Mouse (Mus musculus): ENCODE measurements at regions not wholly inside any gene's neighbourhood (a gene's known extent, or its start where the extent isn't known, plus 50 kb on each side); places are given as distances from the start of the nearest gene placed in this dataset.

DNA sequence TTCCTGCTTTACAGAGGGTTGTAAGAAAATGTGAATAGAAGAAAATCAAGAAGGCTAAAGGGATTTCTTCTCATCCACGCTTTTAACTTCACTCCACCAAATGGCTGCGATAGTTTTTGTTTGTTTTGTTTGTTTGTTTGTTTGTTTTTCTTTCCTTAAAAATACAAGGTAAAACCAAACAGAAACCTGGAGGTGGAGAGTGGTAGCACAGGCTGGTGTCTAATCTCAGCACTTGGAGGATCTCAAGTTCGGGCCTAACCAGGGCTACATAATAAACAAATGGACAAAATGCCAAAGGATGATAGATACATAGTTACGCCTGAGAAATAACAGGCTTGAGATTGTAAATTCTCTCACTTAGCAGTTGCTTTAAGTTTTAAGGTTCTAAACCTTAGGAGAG is 50.8 kb upstream of the Mboat1 start:
- no peak for DNase-seq

DNA sequence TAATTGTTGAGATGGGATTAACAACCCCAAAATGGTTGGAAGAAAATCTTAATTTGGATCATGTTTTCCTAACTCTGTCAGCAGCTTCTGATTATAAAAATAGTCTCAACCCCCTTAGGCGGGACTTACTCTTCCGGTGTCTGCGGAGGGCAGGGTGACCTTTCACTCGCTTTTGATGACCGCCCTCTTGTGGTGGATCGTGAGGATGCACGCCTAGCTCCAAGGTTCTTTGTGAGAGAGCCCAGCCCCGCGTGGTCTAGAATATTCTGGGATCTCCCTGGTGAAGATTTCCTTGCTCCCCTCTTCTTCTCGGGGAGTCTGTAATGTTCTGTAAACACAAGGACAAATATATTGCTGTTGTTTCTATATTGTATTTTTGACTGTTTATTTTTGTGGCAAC is 51.3 kb upstream of the Mboat1 start:
- peak; percentile 93 for DNase-seq

DNA sequence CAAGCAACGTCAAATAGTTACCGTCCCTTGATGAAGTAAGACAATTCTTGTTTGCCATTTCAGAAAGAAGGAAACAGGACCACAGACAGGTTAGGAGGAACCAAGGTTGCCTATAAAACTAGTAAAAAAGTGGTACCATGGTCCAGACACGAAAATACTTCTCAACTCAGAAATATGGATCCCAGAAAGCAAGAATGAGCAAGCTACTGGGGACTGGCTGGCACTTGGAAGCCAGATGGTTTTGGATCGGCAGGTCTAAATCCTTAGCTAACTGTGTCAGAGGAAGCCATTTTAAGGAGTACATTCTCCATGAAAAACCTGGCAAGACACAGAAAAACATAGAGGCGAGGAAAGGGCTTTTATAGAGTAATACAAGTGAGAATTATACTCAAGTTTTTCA is 51.9 kb upstream of the Mboat1 start:
- DNase-seq, result no peak

DNA sequence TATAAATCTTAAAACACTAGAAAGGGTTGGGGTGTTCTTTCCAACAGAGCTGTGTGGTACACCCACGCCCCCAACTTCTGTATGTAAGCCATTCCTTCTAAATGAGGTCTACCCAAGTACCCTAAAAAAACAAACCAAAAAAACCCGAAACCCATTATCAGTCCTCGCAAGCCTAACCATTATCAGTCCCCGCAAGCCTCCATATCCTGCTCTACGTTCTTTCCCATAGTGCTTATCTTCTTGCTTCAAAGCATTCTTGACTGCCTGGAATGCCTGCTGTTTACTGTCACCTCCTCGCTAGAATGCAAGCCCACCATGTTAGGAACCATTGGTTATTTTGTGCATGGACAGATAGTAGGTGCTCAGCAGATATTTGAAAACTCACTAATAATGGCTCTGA is 52.3 kb upstream of the Mboat1 start:
- no peak for DNase-seq

DNA sequence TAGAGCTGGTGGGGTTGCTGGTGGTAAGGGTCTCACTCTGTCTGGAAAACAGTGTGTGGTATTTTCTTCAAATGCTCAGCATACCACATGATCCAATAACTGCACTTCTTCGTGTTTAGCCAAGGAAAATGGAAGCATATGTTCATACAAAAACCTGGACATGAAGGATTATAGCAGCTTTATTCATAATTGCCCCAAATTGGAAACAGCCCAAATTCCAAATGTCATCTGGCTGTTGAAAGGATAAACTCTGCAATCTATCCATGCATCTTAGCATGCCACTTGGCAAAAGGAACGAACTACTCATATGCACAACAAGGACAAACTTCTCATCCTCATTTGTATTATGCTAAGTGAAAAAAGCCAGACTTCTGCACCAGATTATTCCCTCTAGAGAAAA is 53.5 kb upstream of the Mboat1 start:
- no peak for DNase-seq

DNA sequence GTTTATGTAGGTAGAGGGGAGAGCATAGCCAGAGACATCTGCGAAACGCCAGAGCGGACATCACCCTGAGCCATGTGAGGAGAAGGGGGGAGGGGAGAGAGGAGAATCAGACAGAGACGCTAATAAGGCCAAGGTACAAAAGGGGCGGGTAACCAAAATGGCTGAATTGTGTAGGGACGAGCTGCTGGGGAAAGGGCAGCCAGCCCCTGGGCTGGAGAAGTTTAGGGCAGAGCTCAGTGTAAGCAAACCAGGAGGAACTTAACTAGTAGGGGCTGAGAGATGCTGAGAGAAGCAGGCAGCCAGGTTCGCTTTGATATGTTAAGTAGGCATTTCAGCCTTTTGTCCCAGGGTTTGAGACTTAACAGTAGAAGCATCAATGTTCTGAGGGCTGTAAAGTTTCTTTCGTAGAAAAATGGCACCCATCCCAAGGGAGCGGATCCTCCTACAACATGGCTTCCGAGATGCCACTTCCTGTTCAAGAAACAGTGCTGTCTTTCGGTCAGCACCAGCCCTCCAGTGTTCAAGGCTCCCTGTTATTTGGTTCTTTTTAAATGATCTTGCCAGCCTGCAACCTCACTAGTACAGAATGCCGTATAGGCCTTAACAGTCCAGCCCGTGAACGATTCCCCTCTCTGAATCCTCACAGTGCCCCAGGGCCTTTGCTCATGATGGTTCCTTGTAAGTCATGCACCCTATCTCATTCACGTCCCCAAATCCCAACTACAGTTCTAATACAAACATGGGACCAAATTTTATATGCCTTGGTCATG is 55.4 kb upstream of the Mboat1 start:
- no peak for DNase-seq

DNA sequence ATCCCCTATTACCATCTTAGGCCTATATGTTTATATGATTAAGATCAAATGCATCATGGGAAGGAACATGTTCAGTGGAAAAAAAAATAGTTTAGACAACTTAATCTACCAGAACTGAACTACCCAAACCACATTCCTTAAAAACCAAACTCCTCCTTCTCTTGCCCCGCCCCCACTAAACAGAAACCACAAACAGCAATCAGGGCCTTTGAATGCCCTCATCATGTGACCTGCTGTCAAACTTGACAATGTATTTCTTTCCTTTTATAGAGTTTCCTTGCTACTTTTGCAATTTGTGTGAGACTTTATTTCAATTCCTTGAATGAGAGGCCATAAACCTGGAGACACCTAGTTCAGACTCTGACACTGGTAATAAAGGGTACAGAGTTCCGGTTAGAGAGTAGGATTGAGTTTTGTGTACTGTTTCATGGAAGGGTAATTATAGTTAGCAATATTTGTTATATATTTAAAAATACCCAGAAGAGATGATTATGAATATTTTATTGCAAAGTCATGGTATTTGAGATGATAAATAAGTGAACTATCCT is 61.7 kb upstream of the Mboat1 start:
- DNase-seq, result peak; percentile 33

DNA sequence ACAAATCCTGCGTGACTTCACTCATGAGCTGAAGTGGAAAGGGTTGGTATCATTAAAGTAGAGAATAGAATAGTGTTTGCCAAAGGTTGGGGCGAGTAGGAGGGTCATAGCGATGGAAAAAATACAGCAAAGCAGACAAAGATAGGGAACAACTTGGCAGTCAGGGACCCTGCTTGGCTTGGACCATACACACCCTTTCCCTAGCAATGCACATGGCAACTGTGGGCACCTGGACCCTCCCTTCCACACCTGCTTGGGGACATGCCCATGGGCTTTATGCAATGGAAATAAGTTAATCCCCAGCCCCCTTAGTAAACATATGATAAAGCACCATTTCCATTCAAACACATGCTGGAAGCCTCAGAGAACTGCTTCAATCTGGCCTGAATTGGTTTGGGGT is 62.2 kb upstream of the Mboat1 start:
- DNase-seq, result no peak

DNA sequence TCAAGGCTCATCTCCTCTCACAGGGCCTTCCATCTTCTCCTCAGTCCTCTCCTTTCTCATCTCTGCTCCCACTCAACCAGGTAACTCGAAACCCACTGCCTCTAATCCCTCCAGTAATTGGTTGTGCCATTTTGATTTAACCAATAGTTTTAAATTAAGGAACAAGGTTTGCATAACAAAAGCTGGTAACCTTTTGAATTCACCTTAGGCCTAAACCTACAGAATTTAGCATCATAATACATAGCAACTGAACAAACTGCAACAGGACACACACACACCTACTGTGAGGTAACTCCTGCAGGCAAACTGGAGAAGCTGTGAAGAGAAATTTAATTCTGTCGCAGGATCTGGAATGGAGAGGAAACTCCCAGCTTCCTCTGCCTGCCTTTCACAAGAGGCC is 66.9 kb upstream of the Mboat1 start:
- no peak for DNase-seq

DNA sequence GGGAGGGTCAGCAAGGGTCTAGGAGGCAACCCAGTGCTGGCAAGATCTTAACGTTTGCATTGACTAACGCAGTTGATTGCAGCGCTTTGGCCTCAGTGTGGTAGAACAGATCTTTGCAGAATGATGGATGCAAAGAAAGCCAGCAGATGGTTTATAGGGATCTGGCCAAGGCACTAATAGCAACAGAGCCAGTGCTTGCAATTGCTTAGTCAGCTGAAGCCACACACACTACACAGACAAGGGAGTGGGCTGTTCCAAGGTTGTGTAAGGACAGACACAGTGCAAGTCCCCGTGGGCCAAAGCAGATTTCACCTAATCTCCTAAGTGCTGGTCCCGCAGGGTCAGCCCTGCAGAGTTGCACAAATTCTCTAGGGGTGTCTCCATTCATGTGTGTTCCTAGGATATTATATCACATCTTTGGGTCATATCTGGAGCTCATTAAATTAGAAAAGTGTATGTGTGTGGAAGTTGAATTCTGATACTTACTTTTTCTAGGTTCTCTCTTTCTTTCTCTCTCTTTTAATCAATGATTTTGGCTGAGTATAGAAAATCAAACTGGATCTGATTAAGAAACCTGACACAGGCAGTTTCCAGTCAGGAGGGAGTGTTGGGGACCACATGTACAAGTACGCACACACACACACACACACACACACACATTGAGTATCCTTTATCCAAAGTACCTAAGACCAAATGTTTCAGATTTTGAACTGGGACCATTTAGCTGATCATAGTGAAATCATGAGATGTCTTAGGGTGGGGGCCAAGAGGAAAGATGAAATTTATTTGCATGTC is 68.5 kb upstream of the Mboat1 start:
- no peak for DNase-seq

DNA sequence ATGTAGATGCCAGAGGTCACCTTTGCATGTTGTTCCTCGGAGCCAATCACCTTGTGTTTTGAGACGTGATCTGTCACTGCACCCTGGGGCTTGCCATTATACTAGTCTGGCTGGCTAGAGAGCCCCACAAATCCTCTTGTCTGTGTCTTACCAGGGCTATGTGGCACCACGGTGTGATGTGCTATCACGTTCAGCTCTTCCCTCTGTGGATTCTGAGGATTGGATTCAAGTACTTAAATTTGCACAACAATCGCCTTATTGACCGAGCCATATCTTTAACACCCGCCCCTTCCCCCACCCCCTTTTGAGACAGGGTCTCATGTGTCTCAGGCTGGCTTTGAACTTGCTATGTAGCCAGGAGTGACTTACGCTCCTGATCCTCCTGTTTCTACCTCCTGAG is 70.8 kb upstream of the Mboat1 start:
- no peak for DNase-seq

DNA sequence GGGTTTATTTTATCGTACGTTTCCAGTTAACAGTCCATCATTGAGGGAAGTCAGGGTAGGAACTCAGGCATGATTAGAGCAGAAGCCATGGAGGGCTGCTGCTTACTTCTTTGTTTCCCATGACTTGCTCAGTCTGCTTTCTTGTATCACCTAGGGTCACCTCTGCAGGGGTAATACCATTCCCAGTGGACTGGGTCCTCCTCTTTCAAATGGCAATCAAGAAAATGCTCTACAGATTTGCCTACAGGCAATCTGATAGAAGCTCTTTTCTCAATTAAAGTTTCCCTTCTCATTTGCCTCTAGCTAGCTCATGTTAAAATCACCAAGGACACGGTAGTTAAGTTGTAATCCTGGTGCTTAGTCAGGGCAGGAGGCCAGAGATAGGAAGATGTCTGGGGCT is 72.5 kb upstream of the Mboat1 start:
- no peak for DNase-seq

DNA sequence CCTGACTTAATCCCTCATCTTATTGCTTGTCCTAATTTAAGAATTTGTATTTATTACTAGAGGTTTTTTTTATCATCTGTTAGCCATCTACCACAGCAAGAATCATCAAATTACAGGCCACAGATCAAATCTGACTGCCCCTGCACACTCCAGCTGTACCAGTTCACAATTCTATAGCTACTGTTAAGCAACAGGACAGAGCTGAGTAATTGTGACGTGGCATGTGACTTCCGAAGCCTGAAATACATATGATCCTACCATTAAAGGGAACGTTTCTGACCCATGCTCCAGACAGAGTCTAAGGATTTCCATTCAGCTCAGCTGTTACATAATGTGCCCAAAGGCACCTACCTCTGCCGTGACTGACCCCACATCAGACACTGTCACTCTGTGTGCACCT is 74.0 kb upstream of the Mboat1 start:
- DNase-seq, result no peak

DNA sequence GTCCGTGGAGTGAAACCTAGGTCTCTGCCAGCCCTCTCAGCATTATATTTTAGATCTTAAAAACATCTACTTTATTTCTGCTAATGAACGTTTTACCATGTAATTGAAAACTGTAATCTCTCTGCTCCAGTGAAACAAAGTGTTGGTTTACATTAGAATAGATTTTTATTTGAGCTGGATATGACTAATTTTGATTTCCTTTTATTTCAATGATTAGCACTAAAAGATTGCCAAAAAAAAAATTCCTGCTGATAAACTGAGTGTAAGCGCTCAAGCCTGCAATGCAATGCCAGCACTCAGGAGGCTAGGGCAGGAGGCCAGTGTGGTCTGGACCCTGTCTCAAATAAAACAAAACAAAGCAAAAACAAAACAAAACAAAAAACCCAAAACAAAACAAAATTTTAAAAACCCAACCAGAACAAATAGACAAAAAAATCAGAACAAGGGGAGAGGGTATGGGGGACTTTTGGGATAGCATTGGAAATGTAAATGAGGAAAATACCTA is 69.3 kb upstream of the E2f3 start:
- DNase-seq, result no peak

DNA sequence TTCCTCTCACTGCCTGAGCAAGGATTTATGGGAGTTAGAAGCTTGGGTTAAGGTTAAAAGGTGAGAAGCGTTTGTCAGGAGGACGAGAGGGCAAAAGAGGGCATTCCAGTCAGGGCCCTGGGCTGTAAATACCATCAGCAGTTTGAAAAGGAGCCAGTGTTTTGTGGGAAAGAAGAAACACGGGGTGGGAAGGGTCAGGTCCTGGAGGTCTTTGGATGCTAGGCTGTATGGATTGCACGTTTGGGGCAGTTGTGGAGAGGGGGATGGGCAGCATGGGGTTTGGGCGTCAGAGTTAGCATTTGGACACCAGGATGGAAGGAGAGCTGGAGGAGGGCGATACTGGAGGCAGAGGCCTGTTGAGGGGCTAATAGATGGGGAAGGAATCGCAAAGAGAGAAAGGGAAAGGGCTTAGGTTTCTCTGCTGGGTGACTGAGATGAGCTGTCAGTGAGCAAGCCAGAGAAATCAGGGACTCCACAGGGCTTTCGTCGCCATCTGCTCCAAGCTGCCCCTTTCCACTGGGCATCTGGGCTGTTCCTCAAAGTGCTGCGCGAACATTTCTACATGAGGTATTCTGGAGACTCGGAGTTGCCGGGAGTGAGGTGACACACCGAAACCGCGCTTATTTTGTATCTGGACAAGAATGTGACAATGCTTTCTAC is 66.2 kb upstream of the E2f3 start:
- DNase-seq, result no peak

DNA sequence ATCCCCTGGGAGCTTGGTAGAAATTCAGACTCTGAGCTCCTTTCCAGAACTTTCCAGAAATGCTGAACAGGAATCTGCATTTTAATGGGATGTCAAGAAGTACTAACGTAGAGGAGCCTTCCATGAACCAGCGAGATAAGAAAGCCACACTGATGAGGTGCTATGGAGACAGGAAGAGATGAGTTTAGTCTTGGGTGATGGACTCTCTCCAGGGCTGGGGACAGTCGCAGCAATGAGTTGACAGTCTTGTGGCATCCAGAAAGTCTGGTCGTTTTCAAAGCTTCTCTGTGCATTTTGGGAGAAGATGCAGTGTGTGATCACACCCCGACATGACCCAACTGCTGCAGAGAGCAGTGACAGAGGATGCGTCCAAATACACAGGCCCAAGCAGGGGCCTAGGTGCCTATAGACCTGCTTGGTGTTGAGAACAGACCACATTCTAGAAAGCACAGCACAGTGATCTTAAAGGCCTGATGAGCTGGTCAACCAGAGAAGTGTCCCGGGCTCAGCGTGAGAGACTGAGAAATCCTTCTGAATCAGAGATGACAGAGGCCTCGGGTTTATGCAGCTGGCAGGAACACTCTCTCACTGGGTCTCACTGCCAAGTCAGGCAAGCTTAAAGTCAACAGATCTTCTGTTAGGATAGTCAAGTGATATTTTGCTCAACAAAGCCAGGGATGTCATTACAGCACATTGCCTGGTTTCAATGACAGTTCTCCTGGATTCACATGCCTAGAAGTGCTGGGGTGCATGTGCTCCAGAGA is 65.1 kb upstream of the E2f3 start:
- peak; percentile 18 for DNase-seq

DNA sequence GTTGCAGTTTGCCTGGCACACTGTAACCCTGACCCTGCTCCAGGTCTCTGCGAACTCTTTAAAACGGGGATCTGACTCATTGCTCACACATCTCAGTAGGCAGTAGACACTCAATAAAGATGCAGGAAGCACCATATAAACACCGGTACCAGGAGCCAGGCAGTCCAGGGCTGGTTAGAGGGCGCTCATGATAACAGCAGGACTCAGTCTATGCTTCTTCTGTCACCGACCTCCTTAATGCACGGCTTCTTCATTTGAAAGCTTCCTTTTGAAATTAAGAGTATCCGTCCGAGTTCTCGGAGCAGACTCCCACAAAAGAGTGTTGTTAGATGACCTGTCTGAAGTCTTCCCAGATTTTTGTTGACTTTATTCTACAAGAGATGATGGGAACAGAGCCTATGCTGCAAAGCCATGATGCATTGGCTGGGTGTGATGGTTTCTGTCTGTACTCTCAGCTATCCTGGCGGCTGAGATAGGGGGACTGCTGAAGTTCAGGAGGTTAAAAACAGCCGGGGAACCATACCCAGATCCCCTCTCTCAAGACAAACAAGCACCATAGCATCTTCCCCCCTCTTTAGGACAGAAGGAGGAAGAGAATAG is 62.5 kb upstream of the E2f3 start:
- DNase-seq, result no peak

DNA sequence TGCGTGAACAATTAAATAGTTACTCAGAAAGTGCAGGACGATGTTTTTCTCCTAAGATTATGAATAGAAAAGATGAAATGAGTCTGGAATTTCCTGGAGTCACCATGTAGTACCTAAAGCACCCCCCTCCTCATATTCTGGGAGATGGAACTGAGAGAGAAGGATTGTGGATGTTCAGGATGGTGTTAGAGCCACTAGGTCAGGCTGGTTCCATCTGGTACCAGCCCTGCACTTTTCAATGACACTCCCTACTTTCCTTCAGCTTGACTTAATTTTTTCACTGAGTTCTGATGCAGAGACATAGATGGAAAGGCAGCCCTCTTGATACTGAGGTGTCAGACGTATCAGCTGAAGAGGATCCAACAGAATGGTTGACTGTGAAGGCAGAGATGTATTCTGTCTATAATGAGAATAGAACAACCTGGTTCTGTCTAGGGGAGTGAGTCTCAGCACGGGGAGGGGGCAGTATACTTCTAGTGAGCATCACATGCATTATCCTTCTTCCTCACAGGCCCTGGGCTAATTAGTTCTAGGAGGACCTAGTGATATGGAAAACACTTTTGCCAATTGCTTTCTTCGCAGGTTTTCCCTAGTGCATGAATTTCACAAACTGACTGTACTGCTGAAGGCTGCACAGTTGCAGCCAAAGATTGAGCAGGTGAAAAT is 60.8 kb upstream of the E2f3 start:
- no peak for DNase-seq

DNA sequence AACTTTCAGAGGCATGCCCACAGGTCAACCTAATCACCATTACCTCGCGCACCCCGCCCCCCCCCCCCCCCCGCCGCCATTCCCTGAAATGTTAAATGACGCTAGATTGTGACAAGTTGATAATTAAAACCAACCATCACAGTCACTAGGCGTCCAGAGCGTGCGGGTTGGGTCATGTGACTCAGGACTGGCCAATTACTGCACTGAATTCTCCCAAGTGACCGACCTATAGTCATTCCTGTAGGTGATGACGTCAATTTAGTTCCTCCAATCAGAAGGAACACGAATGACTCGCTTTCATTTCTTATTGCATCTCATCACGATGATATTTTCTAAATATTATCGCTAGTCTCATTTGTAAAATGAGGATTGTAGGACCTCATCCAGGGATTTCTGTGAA is 60.2 kb upstream of the E2f3 start:
- DNase-seq, result no peak

DNA sequence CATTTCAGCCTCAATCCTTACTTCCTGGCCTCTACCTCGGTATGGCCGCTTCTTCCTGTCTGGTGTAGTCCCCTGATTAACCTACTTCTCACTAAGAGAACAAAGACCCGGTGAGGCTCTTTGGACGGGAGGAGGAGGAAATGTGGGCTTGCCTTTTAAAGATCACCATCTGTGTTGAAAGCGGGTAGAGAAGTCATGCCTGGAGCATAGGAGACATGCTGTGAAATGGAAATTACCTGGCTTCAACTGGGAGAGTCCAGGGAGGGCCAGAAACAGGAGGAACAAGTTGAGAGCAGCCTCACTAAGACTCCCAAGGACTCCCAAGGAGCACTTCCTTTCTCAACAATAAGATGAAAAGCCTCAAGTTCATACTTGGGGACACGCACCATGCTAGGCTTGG is 59.4 kb upstream of the E2f3 start:
- no peak for DNase-seq

DNA sequence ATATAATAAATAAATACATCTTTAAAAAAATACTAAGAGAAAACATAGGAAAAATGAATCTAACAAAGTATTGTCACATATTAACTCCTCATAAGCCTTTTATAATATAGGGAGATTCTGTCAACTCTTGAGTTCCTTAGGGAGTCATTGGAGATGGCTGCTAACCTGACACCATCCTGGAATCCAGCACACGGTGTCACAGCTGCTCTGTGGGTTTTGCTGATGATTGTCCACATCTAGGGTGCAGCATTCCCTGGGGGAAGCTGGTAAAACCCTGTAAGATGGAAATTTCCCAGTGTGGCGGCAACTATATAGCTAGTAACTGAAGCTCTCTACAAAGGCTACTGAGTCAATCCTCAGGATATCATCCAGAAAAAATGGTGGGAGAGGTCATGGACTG is 58.9 kb upstream of the E2f3 start:
- no peak for DNase-seq
